Mouse (Mus musculus) urinary bladder, postnatal 4 days (tissue): ENCODE measurements at regions not wholly inside any gene's neighbourhood (a gene's known extent, or its start where the extent isn't known, plus 50 kb on each side); places are given as distances from the start of the nearest gene placed in this dataset.
A peak's percentile ranks its signal among the peaks of the same experiment; 100 is the strongest.
"Not testable (repeated sequence)": the region's sequence is repeated elsewhere in the genome, so short reads cannot be mapped to it uniquely, and the experiment has no call there.

Experiments
- DNase-seq, 2 experiments: peaks; one replicate each; pipeline ENCODE4 v3.0.0; 2021 to 2022; ENCODE audit warnings: low spot score in 2 of 2

- DNase-seq = no peak
Observed at GRCm38 (mm10) chr10:119099092-119099792, 140.6 kb downstream of the Cand1 start.

GRCm38 (mm10) chr10:119094166-119094565 is 145.7 kb downstream of the Cand1 start:
- DNase-seq = no peak

GRCm38 (mm10) chr10:119087886-119088285 is 152.0 kb downstream of the Cand1 start:
- no peak for DNase-seq

- no peak for DNase-seq
Observed at GRCm38 (mm10) chr10:119087071-119087665, 152.7 kb downstream of the Cand1 start.

- no peak for DNase-seq
Observed at GRCm38 (mm10) chr10:119086450-119086849, 153.4 kb downstream of the Cand1 start.

- no peak for DNase-seq
Observed at GRCm38 (mm10) chr10:119083431-119083830, 156.4 kb downstream of the Cand1 start.

- no peak for DNase-seq
Observed at GRCm38 (mm10) chr10:119082861-119083260, 157.0 kb downstream of the Cand1 start.

- not testable (repeated sequence) for DNase-seq
Observed at GRCm38 (mm10) chr10:119081766-119082165, 158.1 kb downstream of the Cand1 start.

- no peak for DNase-seq
Observed at GRCm38 (mm10) chr10:119076100-119076566, 163.7 kb downstream of the Cand1 start.

- DNase-seq = no peak
Observed at GRCm38 (mm10) chr10:119074887-119075286, 165.0 kb downstream of the Cand1 start.

- DNase-seq = no peak
Observed at GRCm38 (mm10) chr10:119073991-119074390, 165.9 kb downstream of the Cand1 start.

- DNase-seq = no peak
Observed at GRCm38 (mm10) chr10:119069410-119069809, 170.4 kb downstream of the Cand1 start.

- DNase-seq = no peak
Observed at GRCm38 (mm10) chr10:119067838-119068237, 172.0 kb downstream of the Cand1 start.

- no peak for DNase-seq
Observed at GRCm38 (mm10) chr10:119067366-119067765, 172.5 kb downstream of the Cand1 start.

- peak in 1 of 2 experiments; percentile 72 for DNase-seq
Observed at GRCm38 (mm10) chr10:119065974-119066373, 173.9 kb downstream of the Cand1 start.

- DNase-seq = no peak
Observed at GRCm38 (mm10) chr10:119065133-119065817, 174.6 kb downstream of the Cand1 start.

GRCm38 (mm10) chr10:119064218-119064617 is 175.6 kb downstream of the Cand1 start:
- no peak for DNase-seq

- DNase-seq = no peak
Observed at GRCm38 (mm10) chr10:119063209-119063699, 176.6 kb downstream of the Cand1 start.

- no peak for DNase-seq
Observed at GRCm38 (mm10) chr10:119061958-119062599, 177.8 kb downstream of the Cand1 start.

- DNase-seq = no peak
Observed at GRCm38 (mm10) chr10:119061349-119061850, 178.5 kb downstream of the Cand1 start.

GRCm38 (mm10) chr10:119058493-119059020 is 181.3 kb downstream of the Cand1 start:
- no peak for DNase-seq
